Mouse (Mus musculus): Measurements from ENCODE around the gene Ganc. TPM values are rescaled to one million over a fixed set of nuclear protein-coding genes. Genes with fewer than 3 reads are reported as not detected.
A peak's percentile ranks its signal among the peaks of the same experiment; 100 is the strongest.

Gene Ganc
- polyA plus RNA-seq, 1 experiment from 2014 or later: 9.2 TPM

- no peak overlapping the region for H3K4me2 ChIP-seq (ENCODE audit: low read length)
- H3K4me3 ChIP-seq (replicated peaks; ENCODE audit: low read depth, low read length): no peak overlapping the region
- H3K27ac ChIP-seq (replicated peaks; ENCODE audit: low read depth, low read length): no peak overlapping the region
- H3K9me3 ChIP-seq (ENCODE audit: control insufficient read depth, low read length): no peaks in the 10 kb centered on the region
- no peaks in the 10 kb centered on the region for H3K4me1 ChIP-seq (ENCODE audit: control insufficient read depth, insufficient read depth, low read length)
- H3K36me3 ChIP-seq (ENCODE audit: control insufficient read depth, insufficient read depth, low read length): peaks cover 76% of the 10 kb centered on the region
- DNase-seq: no peak
- no peak overlapping the region for H3K9ac ChIP-seq (replicated peaks; ENCODE audit: low read length)
- H3K27me3 ChIP-seq (ENCODE audit: control insufficient read depth, insufficient read depth, low read length): no peaks in the 10 kb centered on the region
- no peak for ATAC-seq (ENCODE audit: low FRiP score, low TSS enrichment)
Observed at GRCm38 (mm10) chr2:120392406-120392805, 11.3 kb upstream of the Ganc start.

- no peak for ATAC-seq (ENCODE audit: low FRiP score, low TSS enrichment)
- H3K27ac ChIP-seq (replicated peaks; ENCODE audit: low read depth, low read length): no peak overlapping the region
- H3K4me2 ChIP-seq (ENCODE audit: low read length): no peak overlapping the region
- no peak for DNase-seq
- no peaks in the 10 kb centered on the region for H3K27me3 ChIP-seq (ENCODE audit: control insufficient read depth, insufficient read depth, low read length)
- peaks cover 47% of the 10 kb centered on the region for H3K36me3 ChIP-seq (ENCODE audit: control insufficient read depth, insufficient read depth, low read length)
- H3K9me3 ChIP-seq (ENCODE audit: control insufficient read depth, low read length): no peaks in the 10 kb centered on the region
- no peak overlapping the region for H3K4me3 ChIP-seq (replicated peaks; ENCODE audit: low read depth, low read length)
- peaks cover 7% of the 10 kb centered on the region; the same call in 1 of the 2 replicates for H3K4me1 ChIP-seq (ENCODE audit: control insufficient read depth, insufficient read depth, low read length)
- WGBS: 95% methylated on average over 1 of the region's 1 CpGs
- H3K9ac ChIP-seq (replicated peaks; ENCODE audit: low read length): no peak overlapping the region
Observed at GRCm38 (mm10) chr2:120397951-120398350, 5.7 kb upstream of the Ganc start.

GRCm38 (mm10) chr2:120402813-120403212 is 883 bp upstream of the Ganc start:
- DNase-seq: no peak
- Histone ChIP-seq H3K36me3 (ENCODE audit: control insufficient read depth, insufficient read depth, low read length) (peaks cover 8% of the 10 kb centered on the region; the same call in 1 of the 2 replicates), H3K4me2 (ENCODE audit: low read length) (peak overlapping the region; percentile 78), H3K9ac (replicated peaks; ENCODE audit: low read length) (no peak overlapping the region; the same call in 1 of the 2 replicates), H3K4me1 (ENCODE audit: control insufficient read depth, insufficient read depth, low read length) (peaks cover 18% of the 10 kb centered on the region), H3K4me3 (replicated peaks; ENCODE audit: low read depth, low read length) (peak overlapping the region; percentile 81), H3K9me3 (ENCODE audit: control insufficient read depth, low read length) (no peaks in the 10 kb centered on the region), H3K27me3 (ENCODE audit: control insufficient read depth, insufficient read depth, low read length) (no peaks in the 10 kb centered on the region), H3K27ac (replicated peaks; ENCODE audit: low read depth, low read length) (no peak overlapping the region)
- 55% methylated on average over 3 of the region's 3 CpGs for WGBS
- no peak for ATAC-seq (ENCODE audit: low FRiP score, low TSS enrichment)

DNA sequence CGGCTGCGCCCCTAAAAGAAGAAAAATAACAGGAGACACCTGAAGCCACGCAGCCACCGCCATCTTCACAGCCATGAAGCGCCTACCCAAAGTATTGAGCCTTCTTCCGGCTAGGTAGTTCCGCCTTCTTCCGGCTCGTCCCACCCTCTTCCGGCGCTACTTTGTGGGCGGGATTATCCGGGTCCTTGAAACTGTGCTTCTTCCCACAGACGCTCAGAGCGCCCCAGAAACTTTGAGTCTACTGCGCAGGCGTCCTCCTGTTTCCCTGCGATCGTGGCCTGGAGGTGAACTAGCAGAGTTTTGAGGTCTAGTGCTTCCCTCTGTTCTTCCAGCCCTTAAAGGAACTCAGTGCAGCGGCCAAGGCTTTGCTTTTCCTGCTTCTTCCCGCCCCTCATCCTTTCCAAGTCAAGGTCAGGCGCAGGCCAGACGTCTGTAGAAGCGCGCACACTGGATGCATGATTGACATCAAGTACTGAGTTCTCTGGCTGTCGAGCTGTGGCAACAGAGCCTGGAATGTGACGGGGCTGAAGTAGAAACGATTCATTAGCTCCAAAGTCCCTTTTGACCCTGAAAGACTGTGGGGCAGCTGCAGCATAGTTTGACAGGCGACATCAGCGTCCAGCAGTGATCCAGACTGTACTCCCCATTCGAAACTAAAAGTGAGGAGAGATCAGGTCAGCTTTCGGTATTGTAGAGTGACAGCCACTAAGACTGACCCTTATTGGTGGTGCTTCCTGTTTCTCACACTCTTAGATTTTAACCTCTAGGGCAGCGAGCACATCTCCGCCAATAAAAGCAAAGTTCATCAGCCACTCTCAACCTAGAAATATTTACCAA is 508 bp downstream of the Ganc start, which contains the start of gene Tmem87a:
TSS of gene Tmem87a (minus strand) at position 128 of the 837 bp plus-strand sequence.
- peaks cover 18% of the 10 kb centered on the region for H3K4me1 ChIP-seq (ENCODE audit: control insufficient read depth, insufficient read depth, low read length)
- no peaks in the 10 kb centered on the region for H3K27me3 ChIP-seq (ENCODE audit: control insufficient read depth, insufficient read depth, low read length)
- DNase-seq: peak; percentile 98
- under 1% methylated on average over 34 of the region's 34 CpGs for WGBS
- H3K36me3 ChIP-seq (ENCODE audit: control insufficient read depth, insufficient read depth, low read length): peaks cover 5% of the 10 kb centered on the region; the same call in 1 of the 2 replicates
- peak within 1 kb of the TSS; percentile 79 for H3K9ac ChIP-seq (replicated peaks; ENCODE audit: low read length)
- peak; percentile 99 for ATAC-seq (ENCODE audit: low FRiP score, low TSS enrichment)
- H3K9me3 ChIP-seq (ENCODE audit: control insufficient read depth, low read length): no peaks in the 10 kb centered on the region
- H3K4me2 ChIP-seq (ENCODE audit: low read length): peak within 1 kb of the TSS; percentile 91
- peak within 1 kb of the TSS; percentile 84 for H3K27ac ChIP-seq (replicated peaks; ENCODE audit: low read depth, low read length)
- H3K4me3 ChIP-seq (replicated peaks; ENCODE audit: low read depth, low read length): peak within 1 kb of the TSS; percentile 81

DNA sequence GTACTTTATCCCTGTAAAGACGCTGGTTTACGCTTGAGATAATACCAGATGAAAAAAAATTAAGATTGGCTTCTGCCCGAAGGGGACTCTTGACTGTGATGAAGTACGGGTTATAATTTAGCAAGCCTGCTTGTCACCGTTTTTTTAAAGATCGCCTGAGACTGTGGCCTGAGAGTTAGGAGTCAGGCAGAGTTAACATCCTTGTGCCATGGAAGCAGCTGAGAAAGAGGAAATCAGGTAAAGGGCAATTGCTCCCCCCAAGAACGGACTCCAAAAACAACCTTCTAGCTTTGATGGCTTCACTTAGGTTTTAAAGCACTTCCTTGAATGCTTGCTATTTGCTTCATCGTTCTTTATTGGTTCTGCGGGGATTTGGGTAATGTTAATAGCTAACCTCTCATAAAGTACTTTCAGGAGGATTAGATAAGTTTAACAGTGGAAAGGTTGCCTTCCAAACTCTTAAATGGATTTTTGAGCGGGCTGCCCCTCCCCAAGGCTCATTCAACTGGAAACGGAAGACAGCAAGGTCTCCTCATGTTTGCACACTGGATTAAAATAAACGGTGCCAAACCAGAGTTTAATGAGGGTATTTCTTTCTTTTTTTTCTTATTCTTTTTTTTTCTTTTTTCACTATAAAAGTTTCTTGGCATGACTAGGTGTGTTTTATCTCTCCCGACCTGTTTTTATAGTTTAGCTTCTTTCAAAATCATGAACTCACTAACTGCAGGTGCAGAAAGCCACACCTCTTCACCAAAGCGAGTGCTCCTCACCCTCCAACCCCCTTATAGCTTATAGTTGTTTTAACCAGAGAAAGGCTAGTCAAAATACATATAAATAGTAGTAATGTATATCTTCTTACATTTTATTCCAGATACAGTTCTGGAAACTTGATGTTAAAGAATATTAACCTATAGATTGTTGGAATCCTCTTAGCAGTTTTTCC is 1.4 kb downstream of the Ganc start:
- ATAC-seq (ENCODE audit: low FRiP score, low TSS enrichment): no peak
- H3K9me3 ChIP-seq (ENCODE audit: control insufficient read depth, low read length): no peaks in the 10 kb centered on the region
- peaks cover 5% of the 10 kb centered on the region; the same call in 1 of the 2 replicates for H3K36me3 ChIP-seq (ENCODE audit: control insufficient read depth, insufficient read depth, low read length)
- WGBS: 36% methylated on average over 14 of the region's 14 CpGs
- no peak for DNase-seq
- no peaks in the 10 kb centered on the region for H3K27me3 ChIP-seq (ENCODE audit: control insufficient read depth, insufficient read depth, low read length)
- peak overlapping the region; percentile 79 for H3K9ac ChIP-seq (replicated peaks; ENCODE audit: low read length)
- H3K4me1 ChIP-seq (ENCODE audit: control insufficient read depth, insufficient read depth, low read length): peaks cover 18% of the 10 kb centered on the region
- peak overlapping the region; percentile 81 for H3K4me3 ChIP-seq (replicated peaks; ENCODE audit: low read depth, low read length)
- H3K4me2 ChIP-seq (ENCODE audit: low read length): peak overlapping the region; percentile 91
- peak overlapping the region; percentile 84 for H3K27ac ChIP-seq (replicated peaks; ENCODE audit: low read depth, low read length)

GRCm38 (mm10) chr2:120411096-120411628 is 7.5 kb downstream of the Ganc start:
- no peaks in the 10 kb centered on the region for H3K36me3 ChIP-seq (ENCODE audit: control insufficient read depth, insufficient read depth, low read length)
- no peak overlapping the region for H3K4me3 ChIP-seq (replicated peaks; ENCODE audit: low read depth, low read length)
- H3K4me2 ChIP-seq (ENCODE audit: low read length): no peak overlapping the region
- DNase-seq: no peak
- no peaks in the 10 kb centered on the region for H3K9me3 ChIP-seq (ENCODE audit: control insufficient read depth, low read length)
- 95% methylated on average over 3 of the region's 3 CpGs for WGBS
- no peak overlapping the region for H3K27ac ChIP-seq (replicated peaks; ENCODE audit: low read depth, low read length)
- no peaks in the 10 kb centered on the region for H3K27me3 ChIP-seq (ENCODE audit: control insufficient read depth, insufficient read depth, low read length)
- no peak overlapping the region for H3K9ac ChIP-seq (replicated peaks; ENCODE audit: low read length)
- ATAC-seq (ENCODE audit: low FRiP score, low TSS enrichment): no peak
- no peaks in the 10 kb centered on the region for H3K4me1 ChIP-seq (ENCODE audit: control insufficient read depth, insufficient read depth, low read length)

DNA sequence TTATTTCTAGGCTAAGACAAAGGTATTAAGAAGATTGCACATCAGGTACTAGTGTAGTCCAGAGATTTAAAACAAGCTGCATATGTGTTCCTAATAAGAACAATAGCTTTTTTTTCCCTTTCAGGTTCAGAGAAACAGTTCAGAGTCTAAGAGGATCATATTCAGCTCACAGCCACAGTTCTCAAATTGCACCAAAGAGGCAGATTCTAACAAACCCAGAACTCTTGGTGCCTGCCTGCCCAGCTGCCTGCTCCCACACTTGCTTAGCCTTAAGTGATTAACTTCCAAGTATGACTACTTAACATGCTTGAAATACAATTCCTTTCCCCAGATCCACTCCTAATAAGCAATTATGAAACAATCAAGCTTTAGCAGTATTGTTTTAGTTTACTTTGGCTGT is 10.4 kb downstream of the Ganc start:
- no peak overlapping the region for H3K9ac ChIP-seq (replicated peaks; ENCODE audit: low read length)
- H3K4me1 ChIP-seq (ENCODE audit: control insufficient read depth, insufficient read depth, low read length): no peaks in the 10 kb centered on the region
- no peak overlapping the region for H3K27ac ChIP-seq (replicated peaks; ENCODE audit: low read depth, low read length)
- no peak overlapping the region for H3K4me2 ChIP-seq (ENCODE audit: low read length)
- no peaks in the 10 kb centered on the region for H3K36me3 ChIP-seq (ENCODE audit: control insufficient read depth, insufficient read depth, low read length)
- H3K4me3 ChIP-seq (replicated peaks; ENCODE audit: low read depth, low read length): no peak overlapping the region
- no peaks in the 10 kb centered on the region for H3K9me3 ChIP-seq (ENCODE audit: control insufficient read depth, low read length)
- no peaks in the 10 kb centered on the region for H3K27me3 ChIP-seq (ENCODE audit: control insufficient read depth, insufficient read depth, low read length)
- ATAC-seq (ENCODE audit: low FRiP score, low TSS enrichment): no peak
- no peak for DNase-seq

DNA sequence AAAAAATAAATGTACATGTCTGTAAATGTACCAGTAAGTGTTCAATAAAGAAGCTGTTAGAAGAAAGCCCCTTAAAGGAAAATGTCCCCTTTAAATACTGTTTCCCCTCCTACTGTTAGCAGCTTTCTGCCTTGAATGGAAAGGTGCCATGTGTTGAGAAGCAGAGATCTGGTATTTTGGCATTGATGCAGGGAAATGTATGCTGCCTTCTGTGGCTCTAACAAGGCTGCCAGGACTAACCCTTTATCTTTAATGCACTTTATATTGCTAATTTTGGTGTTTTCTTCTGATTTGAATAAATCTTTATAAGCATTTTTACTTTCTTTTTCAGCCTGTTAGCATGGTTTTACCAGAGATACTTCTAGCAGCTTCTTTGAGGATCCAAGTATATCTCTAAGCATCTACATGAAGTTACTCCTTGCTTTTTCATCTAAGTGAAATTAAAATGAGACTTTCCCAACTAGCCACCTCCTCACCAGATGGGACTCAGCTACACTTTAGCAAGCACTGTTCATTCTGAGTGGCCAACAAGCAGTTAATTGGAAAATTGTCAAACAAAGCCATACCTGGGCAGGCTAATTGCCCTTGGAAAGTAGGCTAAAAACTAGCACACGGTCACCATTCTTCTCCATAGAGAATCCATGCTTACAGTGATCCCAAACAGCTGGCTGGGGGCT is 11.2 kb downstream of the Ganc start:
- ATAC-seq (ENCODE audit: low FRiP score, low TSS enrichment) (no peak), DNase-seq (no peak)
- Histone ChIP-seq H3K4me1 (ENCODE audit: control insufficient read depth, insufficient read depth, low read length) (no peaks in the 10 kb centered on the region), H3K27ac (replicated peaks; ENCODE audit: low read depth, low read length) (no peak overlapping the region), H3K4me2 (ENCODE audit: low read length) (no peak overlapping the region), H3K36me3 (ENCODE audit: control insufficient read depth, insufficient read depth, low read length) (no peaks in the 10 kb centered on the region), H3K9ac (replicated peaks; ENCODE audit: low read length) (no peak overlapping the region), H3K9me3 (ENCODE audit: control insufficient read depth, low read length) (no peaks in the 10 kb centered on the region), H3K4me3 (replicated peaks; ENCODE audit: low read depth, low read length) (no peak overlapping the region), H3K27me3 (ENCODE audit: control insufficient read depth, insufficient read depth, low read length) (no peaks in the 10 kb centered on the region)
- 75% methylated on average over 1 of the region's 1 CpGs for WGBS

Data from midbrain, embryonic 14.5 days (tissue).